Comparison of ENCODE assay signal across 11 mouse cellular contexts in the genomic region with DNA sequence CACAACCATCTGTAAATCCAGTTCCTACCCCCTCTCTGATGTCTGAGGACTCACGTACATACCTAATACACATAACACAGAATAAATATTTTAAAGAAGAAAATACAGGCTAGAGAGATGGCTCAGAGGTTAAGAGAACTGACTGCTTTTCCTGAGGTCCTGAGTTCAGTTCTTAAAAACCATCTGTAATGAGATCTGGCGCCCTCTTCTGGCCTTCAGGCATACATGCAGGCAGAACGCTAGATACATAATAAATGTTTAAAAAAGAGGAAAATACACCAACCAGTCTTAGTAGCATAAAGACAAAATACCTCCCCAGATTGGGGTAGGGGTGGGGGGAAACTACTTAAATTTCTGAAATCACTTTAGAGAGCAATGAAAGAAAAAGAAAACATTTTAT. TPM values are rescaled to one million over a fixed set of nuclear protein-coding genes. Genes with fewer than 3 reads are reported as not detected.
A peak's percentile ranks its signal among the peaks of the same experiment; 100 is the strongest.
DNase-seq lines count a peak whose midpoint lies in the region; ATAC-seq and TF ChIP-seq lines count a peak whose summit lies in the region.
"Had no signal": no experiment of that assay in that cellular context is flagged by ENCODE, and none has a peak within 500 bp of the region (broad histone marks: within the 10 kb centered on the region; RNA-seq: fewer than 3 reads in every experiment).

No protein-coding gene starts in this region.

- no peak for TF ChIP-seq POLR2A in MEL (IDR thresholded peaks at IDR 0.05; ENCODE audit: control insufficient read depth in 1 of 2, insufficient read depth in 1 of 2, low read depth in 1 of 2, low read length in 2 of 2, poor library complexity in 1 of 2)

- H3K79me2 ChIP-seq in MEL (ENCODE audit: control insufficient read depth, insufficient read depth, low read length, poor library complexity) = no peaks in the 10 kb centered on the region

- H3K4me3 ChIP-seq in layer of hippocampus, adult 2 months = no peak overlapping the region
- no peak overlapping the region for H3K4me3 ChIP-seq in MEL (ENCODE audit: control insufficient read depth in 1 of 2, insufficient read depth in 1 of 2, low read depth in 2 of 2, low read length in 2 of 2)
- H3K4me3 ChIP-seq in embryonic facial prominence, embryonic 15.5 days (replicated peaks) = no peak overlapping the region
- H3K4me3 ChIP-seq: forebrain, embryonic 13.5 days; heart, embryonic 15.5 days; stomach, embryonic 15.5 days had no signal

- H3K9me3 ChIP-seq in MEL (replicated peaks; ENCODE audit: insufficient read depth, low read length) = no peaks in the 10 kb centered on the region
- no peaks in the 10 kb centered on the region for H3K9me3 ChIP-seq in embryonic facial prominence, embryonic 15.5 days (replicated peaks)
- H3K9me3 ChIP-seq: forebrain, embryonic 13.5 days; heart, embryonic 15.5 days; stomach, embryonic 15.5 days had no signal

- H3K27ac ChIP-seq in layer of hippocampus, adult 2 months = no peak overlapping the region
- no peak overlapping the region for H3K27ac ChIP-seq in MEL (ENCODE audit: control insufficient read depth, low read depth, low read length)
- H3K27ac ChIP-seq in embryonic facial prominence, embryonic 15.5 days (replicated peaks) = peak overlapping the region; percentile 95; the same call in 1 of the 2 replicates
- H3K27ac ChIP-seq: forebrain, embryonic 13.5 days; heart, embryonic 15.5 days; stomach, embryonic 15.5 days had no signal

- WGBS in embryonic facial prominence, embryonic 15.5 days = 53% methylated on average over 3 of the region's 3 CpGs

- H3K4me2 ChIP-seq in embryonic facial prominence, embryonic 15.5 days (replicated peaks) = no peak overlapping the region
- H3K4me2 ChIP-seq: forebrain, embryonic 13.5 days; heart, embryonic 15.5 days; stomach, embryonic 15.5 days had no signal

- H3K27me3 ChIP-seq in MEL (ENCODE audit: control insufficient read depth in 1 of 2, insufficient read depth in 2 of 2, low read length in 2 of 2) = no peaks in the 10 kb centered on the region; a peak in 2 of 4 replicates
- H3K27me3 ChIP-seq in embryonic facial prominence, embryonic 15.5 days = no peaks in the 10 kb centered on the region
- H3K27me3 ChIP-seq: forebrain, embryonic 13.5 days; heart, embryonic 15.5 days; stomach, embryonic 15.5 days had no signal

- TF ChIP-seq CTCF in layer of hippocampus, adult 2 months (conservative IDR thresholded peaks at IDR 0.05) = peak; percentile 79
- peak; percentile 66 to 74 (median 71) for TF ChIP-seq CTCF in MEL (IDR thresholded peaks at IDR 0.05 in 2 of 3, conservative IDR thresholded peaks at IDR 0.05 in 1 of 3; ENCODE audit: control insufficient read depth in 1 of 3, insufficient read depth in 1 of 3, low read depth in 2 of 3, low read length in 3 of 3, poor library complexity in 1 of 3, severe bottlenecking in 1 of 3)

- TF ChIP-seq EP300 in MEL (IDR thresholded peaks at IDR 0.05; ENCODE audit: low read depth in 1 of 2, low read length in 2 of 2) = no peak

- no peak for ATAC-seq in embryonic facial prominence, embryonic 15.5 days (ENCODE audit: insufficient number of reproducible peaks, low FRiP score, low TSS enrichment, low read depth)
- ATAC-seq: forebrain, embryonic 13.5 days had no signal

- no peak overlapping the region for H3K9ac ChIP-seq in MEL (ENCODE audit: control insufficient read depth, low read depth, low read length, poor library complexity, severe bottlenecking)
- H3K9ac ChIP-seq in embryonic facial prominence, embryonic 15.5 days = no peak overlapping the region
- H3K9ac ChIP-seq: forebrain, embryonic 13.5 days; heart, embryonic 15.5 days; stomach, embryonic 15.5 days had no signal

- peak; percentile 47 for TF ChIP-seq RAD21 in MEL (IDR thresholded peaks at IDR 0.05; ENCODE audit: low read depth, low read length)

- DNase-seq in layer of hippocampus, adult 2 months (ENCODE audit: low spot score in 2 of 2) = no peak
- DNase-seq in layer of hippocampus, postnatal 36 days = no peak
- DNase-seq in CD4-positive helper T cell, adult 2 months (ENCODE audit: low read depth, low spot score) = peak; percentile 47
- DNase-seq in MEL (ENCODE audit: low read depth, low spot score) = peak; percentile 76
- DNase-seq in adrenal gland, postnatal 10 days = no peak
- no peak for DNase-seq in urinary bladder, postnatal 10 days (ENCODE audit: low spot score)
- DNase-seq: kidney, postnatal 4 days had no signal

- H3K36me3 ChIP-seq in MEL (ENCODE audit: control insufficient read depth in 1 of 2, insufficient read depth in 2 of 2, low read length in 2 of 2) = no peaks in the 10 kb centered on the region
- no peaks in the 10 kb centered on the region for H3K36me3 ChIP-seq in embryonic facial prominence, embryonic 15.5 days
- H3K36me3 ChIP-seq: heart, embryonic 15.5 days; stomach, embryonic 15.5 days had no signal

- no peaks in the 10 kb centered on the region for H3K4me1 ChIP-seq in MEL (ENCODE audit: control insufficient read depth in 1 of 2, insufficient read depth in 2 of 2, low read length in 2 of 2)
- peaks cover 94% of the 10 kb centered on the region for H3K4me1 ChIP-seq in embryonic facial prominence, embryonic 15.5 days

TF ChIP-seq in MEL, 35 proteins besides CTCF, POLR2A, EP300 and RAD21:
- TF ChIP-seq GATA1 (IDR thresholded peaks at IDR 0.05; ENCODE audit: low read depth, low read length) = no peak
- no peak for TF ChIP-seq POLR2AphosphoS5 (IDR thresholded peaks at IDR 0.05; ENCODE audit: borderline replicate concordance, low read depth, low read length)
- no peak for TF ChIP-seq NRF1 (IDR thresholded peaks at IDR 0.05; ENCODE audit: insufficient read depth, low read depth, low read length, poor library complexity, severe bottlenecking)
- no peak for TF ChIP-seq HCFC1 (IDR thresholded peaks at IDR 0.05; ENCODE audit: low read depth, low read length)
- peak; percentile 41; the same call in 1 of the 2 replicates for TF ChIP-seq ZC3H11A (IDR thresholded peaks at IDR 0.05; ENCODE audit: low read depth, low read length)
- no peak for TF ChIP-seq GABPA (IDR thresholded peaks at IDR 0.05; ENCODE audit: low read depth, low read length)
- TF ChIP-seq MXI1 (IDR thresholded peaks at IDR 0.05; ENCODE audit: low read depth, low read length) = no peak
- no peak for TF ChIP-seq MYB (IDR thresholded peaks at IDR 0.05; ENCODE audit: low read depth, low read length)
- no peak for TF ChIP-seq CHD2 (IDR thresholded peaks at IDR 0.05; ENCODE audit: low read length)
- no peak for TF ChIP-seq SIN3A (IDR thresholded peaks at IDR 0.05; ENCODE audit: low read length)
- no peak for TF ChIP-seq ZKSCAN1 (IDR thresholded peaks at IDR 0.05; ENCODE audit: low read depth, low read length)
- no peak for TF ChIP-seq NELFE (IDR thresholded peaks at IDR 0.05; ENCODE audit: low read depth, low read length)
- no peak for TF ChIP-seq MYC (IDR thresholded peaks at IDR 0.05; ENCODE audit: low read depth, low read length)
- TF ChIP-seq SMC3 (IDR thresholded peaks at IDR 0.05; ENCODE audit: low read depth, low read length) = peak; percentile 68
- no peak for TF ChIP-seq POLR2AphosphoS2 (IDR thresholded peaks at IDR 0.05; ENCODE audit: low read length)
- no peak for TF ChIP-seq CHD1 (IDR thresholded peaks at IDR 0.05; ENCODE audit: low read depth, low read length)
- no peak for TF ChIP-seq MAFK (IDR thresholded peaks at IDR 0.05; ENCODE audit: borderline replicate concordance, low read depth, low read length)

RNA-seq across cellular contexts. Expression of gene Tgoln1, which starts 41.2 kb away (rescaled TPM):
- total RNA-seq in layer of hippocampus, adult 2 months (2021) = 10 to 100 TPM; 87.9 to 88.2 TPM
- 10 to 100 TPM; 88.8 to 91.6 TPM for total RNA-seq in layer of hippocampus, postnatal 36 days (2021)
- total RNA-seq in MEL (2012; rRNA removed) = 19.3 and 23.9 TPM in 2 replicates
- 100 to 1,000 TPM in 1 of 2 experiments, 10 to 100 TPM in 1; 20.6 to 106 TPM for polyA plus RNA-seq in MEL (2012; ENCODE audit: insufficient read depth in 1 of 2, insufficient read length in 2 of 2, low read depth in 1 of 2, low replicate concordance in 2 of 2, missing spikeins in 1 of 2)
- polyA plus RNA-seq in embryonic facial prominence, embryonic 15.5 days (2015; fragmentation: Nextera tagmentation; extraction: Ambion mirVana) = 26.9 and 27.3 TPM in 2 replicates
- 100 to 1,000 TPM in 1 of 2 experiments, 10 to 100 TPM in 1; 92.7 to 121 TPM for total RNA-seq in adrenal gland, postnatal 10 days (2021)

RNA-seq across cellular contexts. Expression of gene Retsat, which starts 59.7 kb away (rescaled TPM):
- total RNA-seq in layer of hippocampus, adult 2 months (2021) = 10 to 100 TPM; 54.3 to 58.3 TPM
- 10 to 100 TPM; 54.3 to 55.6 TPM for total RNA-seq in layer of hippocampus, postnatal 36 days (2021)
- 35.1 and 40.3 TPM in 2 replicates for total RNA-seq in MEL (2012; rRNA removed)
- 10 to 100 TPM in 1 of 2 experiments, not detected in 1; 61.5 TPM for polyA plus RNA-seq in MEL (2012; ENCODE audit: insufficient read depth in 1 of 2, insufficient read length in 2 of 2, low read depth in 1 of 2, low replicate concordance in 2 of 2, missing spikeins in 1 of 2)
- 18.1 and 18.7 TPM in 2 replicates for polyA plus RNA-seq in embryonic facial prominence, embryonic 15.5 days (2015; fragmentation: Nextera tagmentation; extraction: Ambion mirVana)
- 100 to 1,000 TPM; 359 to 375 TPM for total RNA-seq in adrenal gland, postnatal 10 days (2021)

RNA-seq across cellular contexts. Expression of gene Elmod3, which starts 59.8 kb away (rescaled TPM):
- 10 to 100 TPM; 25.4 to 25.8 TPM for total RNA-seq in layer of hippocampus, adult 2 months (2021)
- total RNA-seq in layer of hippocampus, postnatal 36 days (2021) = 10 to 100 TPM; 20.3 to 22.3 TPM
- 4.2 and 4.6 TPM in 2 replicates for total RNA-seq in MEL (2012; rRNA removed)
- 10 to 100 TPM in 1 of 2 experiments, not detected in 1; 14.1 TPM for polyA plus RNA-seq in MEL (2012; ENCODE audit: insufficient read depth in 1 of 2, insufficient read length in 2 of 2, low read depth in 1 of 2, low replicate concordance in 2 of 2, missing spikeins in 1 of 2)
- 18.8 and 23.9 TPM in 2 replicates for polyA plus RNA-seq in embryonic facial prominence, embryonic 15.5 days (2015; fragmentation: Nextera tagmentation; extraction: Ambion mirVana)
- 10 to 100 TPM; 13.3 to 15.8 TPM for total RNA-seq in adrenal gland, postnatal 10 days (2021)

Comparison
In these comparisons a context has a peak if more than half of its experiments do, and no peak if none do; other contexts are left out.
1. DNase-seq: peak in CD4-positive helper T cell, adult 2 months (single experiment) and MEL (single experiment); none in layer of hippocampus, adult 2 months (0 of 2), layer of hippocampus, postnatal 36 days (0 of 2), adrenal gland, postnatal 10 days (single experiment) and urinary bladder, postnatal 10 days (single experiment).